23 mouse cellular contexts compared by ENCODE assay signal in genomic region chr7:121018778-121019177, GRCm38 (mm10). TPM values are rescaled to one million over a fixed set of nuclear protein-coding genes. Genes with fewer than 3 reads are reported as not detected.
DNase-seq lines count a peak whose midpoint lies in the region; ATAC-seq lines count a peak whose summit lies in the region.
"Had no signal": no experiment of that assay in that cellular context is flagged by ENCODE, and none has a peak within 500 bp of the region (broad histone marks: within the 10 kb centered on the region; RNA-seq: fewer than 3 reads in every experiment).

No protein-coding gene starts in this region.

- DNase-seq in 3T3-L1 (ENCODE audit: low read depth, low spot score) = peak; percentile 46
- DNase-seq in 416B (ENCODE audit: low read depth) = peak; percentile 68
- DNase-seq in thymus, postnatal 14 days = no peak
- no peak for DNase-seq in gastrocnemius, postnatal 10 days
- DNase-seq in gastrocnemius, adult 8-10 months (ENCODE audit: low spot score in 2 of 2) = no peak
- no peak for DNase-seq in spleen, postnatal 14 days (ENCODE audit: low spot score in 2 of 2)
- DNase-seq: adrenal gland, adult 2 months; adrenal gland, postnatal 10 days; adrenal gland, postnatal 25 days; cerebellum, adult 11 months; cerebellum, adult 18-20 months; cerebellum, adult 8-10 months; cerebellum, adult 9-11 months; cerebellum, postnatal 14 days; cerebellum, postnatal 36 days; embryo, embryonic 11 days had no signal

- ATAC-seq in granulocyte monocyte progenitor cell, adult 5-6 weeks (replicated peaks; ENCODE audit: poor library complexity, severe bottlenecking) = peak; percentile 84
- peak; percentile 82 for ATAC-seq in megakaryocyte progenitor cell, adult 5-6 weeks (replicated peaks; ENCODE audit: poor library complexity)
- ATAC-seq: forebrain, embryonic 14.5 days; forebrain, embryonic 16.5 days had no signal

RNA-seq across cellular contexts. Expression of gene Mettl9, which starts 15.5 kb away (rescaled TPM):
- 43.8 and 61.5 TPM in 2 replicates for total RNA-seq in granulocyte monocyte progenitor cell, adult 5-6 weeks (2014; fragmentation: Nextera tagmentation)
- total RNA-seq in granulocyte monocyte progenitor cell, adult 5-6 weeks (2017) = 62.1 and 72.0 TPM in 2 replicates
- total RNA-seq in megakaryocyte progenitor cell, adult 5-6 weeks (2015) = 96.6 and 111 TPM in 2 replicates
- total RNA-seq in megakaryocyte progenitor cell, adult 5-6 weeks (2017) = 86.0 and 86.6 TPM in 2 replicates
- 10 to 100 TPM; 41.8 to 48.8 TPM for total RNA-seq in gastrocnemius, postnatal 10 days (2021)
- 10 to 100 TPM; 20.4 to 26.1 (median 23.6) TPM for total RNA-seq in gastrocnemius, adult 8-10 months (2022)

RNA-seq across cellular contexts. Expression of gene Mfsd13b, which starts 36.5 kb away (rescaled TPM):
- not detected in 2 replicates for total RNA-seq in granulocyte monocyte progenitor cell, adult 5-6 weeks (2014; fragmentation: Nextera tagmentation)
- not detected in 2 replicates for total RNA-seq in granulocyte monocyte progenitor cell, adult 5-6 weeks (2017)
- not detected in 2 replicates for total RNA-seq in megakaryocyte progenitor cell, adult 5-6 weeks (2015)
- total RNA-seq in megakaryocyte progenitor cell, adult 5-6 weeks (2017) = 0.20 TPM in 1 of 2 replicates, not detected in the other
- not detected for total RNA-seq in gastrocnemius, postnatal 10 days (2021)
- not detected for total RNA-seq in gastrocnemius, adult 8-10 months (2022)
- total RNA-seq: adrenal gland, adult 2 months; adrenal gland, postnatal 4 days; ES-E14; MEL had no signal

RNA-seq across cellular contexts. Expression of gene Cdr2, which starts 36.7 kb away (rescaled TPM):
- total RNA-seq in granulocyte monocyte progenitor cell, adult 5-6 weeks (2014; fragmentation: Nextera tagmentation) = 1.6 and 2.9 TPM in 2 replicates
- 1.7 and 2.8 TPM in 2 replicates for total RNA-seq in granulocyte monocyte progenitor cell, adult 5-6 weeks (2017)
- total RNA-seq in megakaryocyte progenitor cell, adult 5-6 weeks (2015) = 2.9 and 4.3 TPM in 2 replicates
- total RNA-seq in megakaryocyte progenitor cell, adult 5-6 weeks (2017) = 4.7 and 7.1 TPM in 2 replicates
- total RNA-seq in gastrocnemius, postnatal 10 days (2021) = 10 to 100 TPM in 1 of 2 experiments, 1 to 10 TPM in 1; 6.9 to 10.9 TPM
- 1 to 10 TPM; 1.2 to 2.7 (median 1.6) TPM for total RNA-seq in gastrocnemius, adult 8-10 months (2022)

RNA-seq across cellular contexts. Expression of gene Igsf6, which starts 55.6 kb away (rescaled TPM):
- total RNA-seq in granulocyte monocyte progenitor cell, adult 5-6 weeks (2014; fragmentation: Nextera tagmentation) = 246 and 248 TPM in 2 replicates
- total RNA-seq in granulocyte monocyte progenitor cell, adult 5-6 weeks (2017) = 341 and 374 TPM in 2 replicates
- 415 and 476 TPM in 2 replicates for total RNA-seq in megakaryocyte progenitor cell, adult 5-6 weeks (2015)
- total RNA-seq in megakaryocyte progenitor cell, adult 5-6 weeks (2017) = 342 and 360 TPM in 2 replicates
- 1 to 10 TPM in 1 of 2 experiments, under 1 TPM in 1; 0.78 to 1.5 TPM for total RNA-seq in gastrocnemius, postnatal 10 days (2021)
- under 1 TPM in 3 of 4 experiments, not detected in 1; 0.13 to 0.36 (median 0.20) TPM for total RNA-seq in gastrocnemius, adult 8-10 months (2022)
- total RNA-seq: ES-E14 had no signal

Comparison
In these comparisons a context has a peak if more than half of its experiments do, and no peak if none do; other contexts are left out.
1. DNase-seq: peak in 3T3-L1 (single experiment) and 416B (single experiment); none in thymus, postnatal 14 days (single experiment), gastrocnemius, postnatal 10 days (single experiment), gastrocnemius, adult 8-10 months (0 of 2) and spleen, postnatal 14 days (0 of 2).